Mouse (Mus musculus): ENCODE measurements around the gene G430095P16Rik. TPM values are rescaled to one million over a fixed set of nuclear protein-coding genes. Genes with fewer than 3 reads are reported as not detected.

G430095P16Rik gene
- total and polyA plus RNA-seq, 2 experiments from 2014 or later = 1.1 TPM; not detected in 1

DNA sequence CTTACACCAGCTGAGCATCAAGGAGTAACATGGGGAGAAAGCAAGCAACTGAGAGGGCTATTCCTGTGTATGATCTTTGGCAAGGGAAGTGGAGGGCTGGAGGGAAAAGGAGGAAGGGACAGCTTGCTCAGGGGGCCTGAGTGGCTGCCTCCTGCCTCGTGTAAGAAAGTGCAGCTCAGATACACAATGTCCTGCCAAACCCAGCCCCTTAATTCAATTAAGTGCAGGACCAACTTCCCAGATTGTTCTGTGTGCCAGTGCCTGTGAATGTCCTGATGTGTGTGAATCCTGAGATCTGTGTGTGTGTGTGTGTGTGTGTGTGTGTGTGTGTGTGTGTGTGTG, 16.6 kb downstream of the G430095P16Rik start:
- ATAC-seq (no peak), DNase-seq (ENCODE audit: low spot score) (peak; percentile 42)
- Histone ChIP-seq H3K36me3 (ENCODE audit: insufficient read depth, low read length) (no peaks in the 10 kb centered on the region), H3K4me1 (ENCODE audit: insufficient read depth, low read length) (peaks cover 42% of the 10 kb centered on the region), H3K27ac (peak overlapping the region; percentile 57; the same call in 1 of the 2 replicates), H3K27me3 (ENCODE audit: insufficient read depth, low read length) (no peaks in the 10 kb centered on the region), H3K9ac (replicated peaks; ENCODE audit: low read length) (no peak overlapping the region), H3K9me3 (ENCODE audit: low read length) (no peaks in the 10 kb centered on the region), H3K4me3 (ENCODE audit: low read length) (no peak overlapping the region), H3K4me2 (ENCODE audit: low read depth, low read length) (no peak overlapping the region)
- TF ChIP-seq CTCF (IDR thresholded peaks at IDR 0.05; ENCODE audit: low read depth) = no peak
- 12% methylated on average over 1 of the region's 1 CpGs for WGBS

- no peak for ATAC-seq
These were observed 18.4 kb downstream of the G430095P16Rik start for GRCm38 (mm10) chr8:84740895-84741843.

DNA sequence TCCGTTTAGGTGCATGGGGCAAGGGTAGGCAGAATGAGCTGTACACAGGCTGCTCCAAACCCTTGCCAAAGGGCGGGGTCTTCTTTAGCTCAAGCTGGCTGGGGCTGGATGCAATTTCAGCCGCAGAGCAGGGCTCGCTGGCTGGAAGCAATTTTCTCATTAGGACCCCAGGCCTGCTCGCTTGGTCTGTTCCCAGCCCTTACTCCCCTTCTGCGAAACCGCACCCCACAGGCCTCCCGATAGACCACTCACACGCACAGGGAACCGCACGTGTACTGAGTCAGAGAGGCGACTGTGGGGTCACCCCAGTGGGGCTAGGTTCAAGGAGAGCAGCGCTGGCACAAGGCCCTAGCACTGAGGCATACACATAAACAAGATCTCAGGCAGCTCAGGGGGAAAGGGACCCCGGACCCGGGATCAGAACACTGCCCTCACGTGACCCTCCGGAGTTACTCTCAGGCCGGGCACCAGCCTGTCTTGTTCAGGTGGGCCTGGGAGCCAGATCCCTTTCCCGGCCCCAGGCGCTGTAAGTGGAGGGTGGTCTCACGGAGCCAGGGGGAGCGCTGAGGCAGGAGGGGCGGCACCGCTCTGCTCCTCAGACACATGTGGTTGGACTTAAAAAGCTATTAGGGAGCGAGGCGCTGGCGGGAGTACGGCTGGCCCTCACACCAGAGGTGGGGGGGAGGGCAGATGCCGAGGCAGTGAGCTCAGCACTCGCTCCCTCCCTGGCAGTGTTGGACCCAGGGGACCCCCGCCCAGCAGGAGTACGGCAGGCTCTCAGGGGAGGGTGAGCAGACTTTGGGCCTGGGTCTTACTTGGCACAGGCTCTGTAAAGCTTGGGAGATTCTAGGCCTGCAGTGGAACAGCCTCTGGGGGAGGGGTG, 19.6 kb downstream of the G430095P16Rik start:
- no peaks in the 10 kb centered on the region for H3K36me3 ChIP-seq (ENCODE audit: insufficient read depth, low read length)
- DNase-seq (ENCODE audit: low spot score) (peak; percentile 55), ATAC-seq (peak; percentile 19; the same call in 1 of the 2 replicates)
- peak overlapping the region; percentile 19 for H3K4me2 ChIP-seq (ENCODE audit: low read depth, low read length)
- H3K9me3 ChIP-seq (ENCODE audit: low read length) = no peaks in the 10 kb centered on the region
- H3K4me1 ChIP-seq (ENCODE audit: insufficient read depth, low read length) = peaks cover 47% of the 10 kb centered on the region
- TF ChIP-seq CTCF (IDR thresholded peaks at IDR 0.05; ENCODE audit: low read depth) = no peak
- H3K27ac ChIP-seq = peak overlapping the region; percentile 59
- peak overlapping the region; percentile 22; the same call in 1 of the 2 replicates for H3K9ac ChIP-seq (replicated peaks; ENCODE audit: low read length)
- 14% methylated on average over 32 of the region's 32 CpGs for WGBS
- H3K4me3 ChIP-seq (ENCODE audit: low read length) = no peak overlapping the region
- no peaks in the 10 kb centered on the region for H3K27me3 ChIP-seq (ENCODE audit: insufficient read depth, low read length)

More at GRCm38 (mm10) chr8:84740895-84741843, 18.4 kb downstream of the G430095P16Rik start:
- H3K4me2 ChIP-seq (ENCODE audit: low read depth, low read length) = no peak overlapping the region
- no peaks in the 10 kb centered on the region for H3K27me3 ChIP-seq (ENCODE audit: insufficient read depth, low read length)
- TF ChIP-seq CTCF (IDR thresholded peaks at IDR 0.05; ENCODE audit: low read depth) = no peak
- 36% methylated on average over 13 of the region's 13 CpGs for WGBS
- no peak overlapping the region for H3K9ac ChIP-seq (replicated peaks; ENCODE audit: low read length)
- no peak overlapping the region for H3K4me3 ChIP-seq (ENCODE audit: low read length)
- H3K9me3 ChIP-seq (ENCODE audit: low read length) = no peaks in the 10 kb centered on the region
- H3K27ac ChIP-seq = peak overlapping the region; percentile 59; the same call in 1 of the 2 replicates
- DNase-seq (ENCODE audit: low spot score) = no peak
- H3K4me1 ChIP-seq (ENCODE audit: insufficient read depth, low read length) = peaks cover 47% of the 10 kb centered on the region
- H3K36me3 ChIP-seq (ENCODE audit: insufficient read depth, low read length) = no peaks in the 10 kb centered on the region

- 17% methylated on average over 10 of the region's 10 CpGs for WGBS
- no peak for ATAC-seq
- Histone ChIP-seq H3K9ac (replicated peaks; ENCODE audit: low read length) (no peak overlapping the region), H3K27me3 (ENCODE audit: insufficient read depth, low read length) (no peaks in the 10 kb centered on the region), H3K9me3 (ENCODE audit: low read length) (no peaks in the 10 kb centered on the region), H3K4me2 (ENCODE audit: low read depth, low read length) (no peak overlapping the region; the same call in 1 of the 2 replicates), H3K36me3 (ENCODE audit: insufficient read depth, low read length) (no peaks in the 10 kb centered on the region), H3K27ac (peak overlapping the region; percentile 59), H3K4me3 (ENCODE audit: low read length) (no peak overlapping the region), H3K4me1 (ENCODE audit: insufficient read depth, low read length) (peaks cover 41% of the 10 kb centered on the region)
- no peak for DNase-seq (ENCODE audit: low spot score)
- TF ChIP-seq CTCF (IDR thresholded peaks at IDR 0.05; ENCODE audit: low read depth) = no peak
These were observed 20.2 kb downstream of the G430095P16Rik start for GRCm38 (mm10) chr8:84743054-84743415.

DNA sequence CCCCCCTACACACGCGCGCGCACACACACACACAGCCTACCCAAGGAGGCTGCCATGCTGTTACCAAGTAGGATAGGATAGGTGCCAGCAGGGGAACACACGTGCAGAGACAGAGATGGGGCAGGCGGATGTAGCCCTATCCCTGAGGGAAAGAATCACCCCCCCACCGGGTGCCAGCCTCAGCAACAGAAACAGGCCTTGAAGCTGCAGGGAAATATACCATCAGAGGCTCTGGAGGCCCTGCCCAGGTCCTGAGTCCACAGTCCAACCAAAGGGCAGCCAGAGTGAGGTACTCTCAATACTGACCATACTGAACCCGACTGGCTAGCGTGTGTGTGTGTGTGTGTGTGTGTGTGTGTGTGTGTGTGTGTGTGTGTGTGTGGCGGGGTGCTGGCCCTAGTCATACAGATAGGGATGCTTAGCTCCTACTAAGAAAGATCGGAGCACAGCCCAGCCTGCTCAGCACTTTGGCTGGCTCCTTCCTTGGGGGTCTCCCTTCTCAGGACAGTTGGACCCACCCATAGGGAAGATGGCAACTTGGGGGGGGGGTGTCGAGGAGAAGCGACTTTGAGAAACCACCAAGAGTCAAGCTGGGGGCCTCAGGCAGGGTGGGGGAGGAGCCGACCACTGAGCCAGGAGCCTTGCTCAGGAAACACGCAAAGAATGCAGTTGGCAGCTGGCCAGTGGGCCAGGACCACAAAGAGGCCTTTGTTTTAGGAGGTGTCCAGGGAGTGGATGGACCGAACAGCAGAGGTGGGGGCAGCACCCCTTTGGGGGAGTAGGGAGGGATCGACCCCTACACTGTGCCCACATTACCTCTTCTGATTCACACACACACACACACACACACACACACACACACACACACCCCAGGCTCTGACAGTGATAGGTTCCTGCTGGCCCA, 21.0 kb downstream of the G430095P16Rik start:
- Histone ChIP-seq H3K4me1 (ENCODE audit: insufficient read depth, low read length) (peaks cover 36% of the 10 kb centered on the region), H3K4me3 (ENCODE audit: low read length) (no peak overlapping the region), H3K9ac (replicated peaks; ENCODE audit: low read length) (no peak overlapping the region), H3K4me2 (ENCODE audit: low read depth, low read length) (no peak overlapping the region; the same call in 1 of the 2 replicates), H3K36me3 (ENCODE audit: insufficient read depth, low read length) (no peaks in the 10 kb centered on the region), H3K27ac (peak overlapping the region; percentile 59), H3K27me3 (ENCODE audit: insufficient read depth, low read length) (no peaks in the 10 kb centered on the region), H3K9me3 (ENCODE audit: low read length) (no peaks in the 10 kb centered on the region)
- no peak for TF ChIP-seq CTCF (IDR thresholded peaks at IDR 0.05; ENCODE audit: low read depth)
- ATAC-seq = peak; percentile 66
- 6% methylated on average over 17 of the region's 17 CpGs for WGBS
- DNase-seq (ENCODE audit: low spot score) = peak; percentile 80

Measured in hindbrain, postnatal 0 days (tissue).